Mouse (Mus musculus) C2C12 (cell line): ENCODE data around the gene Gast. TPM values are rescaled to one million over a fixed set of nuclear protein-coding genes. Genes with fewer than 3 reads are reported as not detected.

Experiments
- H3K27me3 ChIP-seq: one replicate; pipeline ENCODE4 v1.6.1; 2011; ENCODE audit not compliant: control insufficient read depth, insufficient read depth, insufficient read length
- H3K36me3 ChIP-seq: one replicate; pipeline ENCODE4 v1.6.1; 2011; ENCODE audit not compliant: control insufficient read depth, insufficient read depth
- H3K4me3 ChIP-seq: one replicate; pipeline ENCODE4 v1.5.1; 2011; ENCODE audit warnings: mild to moderate bottlenecking, control low read depth; ENCODE audit not compliant: poor library complexity, insufficient read depth, severe bottlenecking
- H3K79me2 ChIP-seq: one replicate; pipeline ENCODE4 v1.6.1; 2011; ENCODE audit not compliant: control insufficient read depth, insufficient read depth
- H3K79me3 ChIP-seq: one replicate; pipeline ENCODE4 v1.6.1; 2011; ENCODE audit warnings: low read depth, control low read depth
- H3ac ChIP-seq: one replicate; pipeline ENCODE3; 2011; ENCODE audit warnings: low read depth; ENCODE audit not compliant: control insufficient read depth, insufficient read length
- CEBPB ChIP-seq: IDR thresholded peaks from one replicate; pipeline ENCODE4 v1.6.1; 2011; ENCODE audit warnings: low read depth, mild to moderate bottlenecking, control low read depth, moderate library complexity
- CTCF ChIP-seq: IDR thresholded peaks from one replicate; pipeline ENCODE4 v1.5.1; 2011; ENCODE audit not compliant: control insufficient read depth, insufficient read depth, insufficient read length
- MYOD1 ChIP-seq: IDR thresholded peaks from one replicate; pipeline ENCODE4 v1.6.1; 2011; ENCODE audit warnings: low read depth; ENCODE audit not compliant: control insufficient read depth, insufficient read length
- MYOG ChIP-seq: IDR thresholded peaks from one replicate; pipeline ENCODE4 v1.6.1; 2011; ENCODE audit not compliant: control insufficient read depth, insufficient read length; ENCODE audit errors: extremely low read depth
- polyA plus RNA-seq: library from polyadenylated mRNA; unstranded; fragments of >200 nt; fragmentation: generic; extraction: Trizol; gene quantifications from one replicate; pipeline ENCODE4 v1.2.1, GENCODE M21; 2012; ENCODE audit warnings: missing spikeins

Gene Gast
- polyA plus RNA-seq, 1 experiment, result not detected

DNA sequence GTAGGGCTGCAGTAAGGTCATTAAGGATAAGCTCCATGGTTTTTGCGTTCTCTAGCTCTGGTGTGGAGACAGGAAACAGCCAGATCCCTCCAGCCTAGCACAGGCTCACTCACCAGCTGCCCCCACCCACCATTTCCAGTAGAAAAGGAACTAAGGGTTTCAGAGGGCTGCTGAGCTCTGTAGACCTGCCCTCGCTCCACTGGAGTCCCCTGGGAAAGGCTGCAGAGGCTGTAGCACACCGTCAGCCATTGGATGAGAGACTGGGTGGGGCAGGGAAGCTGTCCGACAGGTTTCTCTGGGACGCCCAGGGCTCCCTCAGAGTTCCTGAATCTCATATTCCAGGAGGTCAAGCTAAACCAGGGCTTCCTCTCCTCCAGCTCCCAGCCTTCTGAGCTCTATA is 52.4 kb downstream of the Gast start:
- no peak overlapping the region for H3K4me3 ChIP-seq

More for the DNA sequence above, 52.4 kb downstream of the Gast start:
- TF ChIP-seq CEBPB (no peak), MYOD1 (no peak), CTCF (no peak), MYOG (no peak)
- Histone ChIP-seq H3K36me3 (peaks cover 47% of the 10 kb centered on the region), H3ac (no peak overlapping the region), H3K79me3 (peaks cover 34% of the 10 kb centered on the region), H3K27me3 (no peaks in the 10 kb centered on the region), H3K79me2 (peaks cover 57% of the 10 kb centered on the region)

Other genes with a start within 250 kb of the Gast start
- not detected for gene Krt32, start 246.2 kb upstream of the Gast start, polyA plus RNA-seq
- gene Krt35, start 238.2 kb upstream of the Gast start, polyA plus RNA-seq, result not detected
- gene Krt36, start 228.8 kb upstream of the Gast start, polyA plus RNA-seq, result 0.14 TPM
- 20.0 TPM for gene Krt13, start 212.8 kb upstream of the Gast start, polyA plus RNA-seq
- gene Krt15, start 198.5 kb upstream of the Gast start, polyA plus RNA-seq, result 0.02 TPM
- gene Krt19, start 185.7 kb upstream of the Gast start, polyA plus RNA-seq, result 3.5 TPM
- 1.8 TPM for gene Krt9, start 141.2 kb upstream of the Gast start, polyA plus RNA-seq
- gene Krt14, start 126.9 kb upstream of the Gast start, polyA plus RNA-seq, result 32.4 TPM
- 0.21 TPM for gene Krt16, start 85.5 kb upstream of the Gast start, polyA plus RNA-seq
- gene Krt17, start 73.4 kb upstream of the Gast start, polyA plus RNA-seq, result 0.04 TPM
- gene Krt42, start 64.5 kb upstream of the Gast start, polyA plus RNA-seq, result not detected
- gene Eif1, start 14.5 kb upstream of the Gast start, polyA plus RNA-seq, result 1,136 TPM
- 1.9 TPM for gene Hap1, start 21.7 kb downstream of the Gast start, polyA plus RNA-seq
- 127 TPM for gene Jup, start 63.4 kb downstream of the Gast start, polyA plus RNA-seq
- gene P3h4, start 80.4 kb downstream of the Gast start, polyA plus RNA-seq, result 185 TPM
- 250 TPM for gene Fkbp10, start 81.3 kb downstream of the Gast start, polyA plus RNA-seq
- 83.4 TPM for gene Nt5c3b, start 107.4 kb downstream of the Gast start, polyA plus RNA-seq
- gene Klhl10, start 107.5 kb downstream of the Gast start, polyA plus RNA-seq, result 0.12 TPM
- gene Klhl11, start 138.3 kb downstream of the Gast start, polyA plus RNA-seq, result 4.4 TPM
- gene Acly, start 193.6 kb downstream of the Gast start, polyA plus RNA-seq, result 86.6 TPM
- 0.06 TPM for gene Ttc25, start 211.2 kb downstream of the Gast start, polyA plus RNA-seq
- 10.2 TPM for gene Cnp, start 240.5 kb downstream of the Gast start, polyA plus RNA-seq